Mouse (Mus musculus) CH12.LX (cell line): ENCODE data around the gene Smox. TPM values are rescaled to one million over a fixed set of nuclear protein-coding genes. Genes with fewer than 3 reads are reported as not detected.

ENCODE experiments used
- DNase-seq: peaks from one replicate; pipeline ENCODE4 v3.0.0-alpha.2; 2013; ENCODE audit errors: extremely low read depth
- H3K27ac ChIP-seq: 2 replicates; pipeline ENCODE4 v1.5.1; 2012; ENCODE audit warnings: low read depth, mild to moderate bottlenecking, control low read depth, moderate library complexity; ENCODE audit not compliant: insufficient read depth
- H3K27me3 ChIP-seq: replicated peaks from 2 replicates; pipeline ENCODE3; 2012; ENCODE audit warnings: inconsistent platforms
- H3K36me3 ChIP-seq, 2 experiments: replicated peaks in 1 of 2; 2 replicates each; pipeline versions ENCODE3 to v1.6.1; 2012; ENCODE audit warnings: inconsistent platforms in 1 of 2, low read length in 1 of 2, mild to moderate bottlenecking in 1 of 2, mixed read lengths in 1 of 2, moderate library complexity in 1 of 2; ENCODE audit not compliant: control insufficient read depth in 1 of 2, insufficient read depth in 1 of 2
- H3K4me1 ChIP-seq, 2 experiments: 2 replicates each; pipeline ENCODE4 v1.6.1; 2012; ENCODE audit warnings: inconsistent platforms in 1 of 2, moderate library complexity in 1 of 2; ENCODE audit not compliant: insufficient read depth in 2 of 2, control insufficient read depth in 1 of 2
- H3K4me2 ChIP-seq: 2 replicates; pipeline ENCODE4 v1.6.1; 2012; ENCODE audit warnings: low read depth, mild to moderate bottlenecking, control low read depth; ENCODE audit not compliant: poor library complexity, insufficient read depth, severe bottlenecking
- H3K4me3 ChIP-seq, 3 experiments: fragments of 150-350 bp in 1 of 3; sonication (generic) in 1 of 3; replicated peaks in 1 of 3; 2 replicates each; pipeline versions ENCODE3 to v1.5.1; 2011 to 2012; ENCODE audit warnings: low read depth in 2 of 3, low read length in 2 of 3, mild to moderate bottlenecking in 2 of 3, moderate library complexity in 2 of 3, control low read depth in 1 of 3, improper control_type of control experiment in 1 of 3, inconsistent platforms in 1 of 3, mixed read lengths in 1 of 3; ENCODE audit not compliant: poor library complexity in 1 of 3
- H3K79me2 ChIP-seq: replicated peaks from 2 replicates; pipeline ENCODE4 v1.6.1; 2012; ENCODE audit warnings: mild to moderate bottlenecking, moderate library complexity; ENCODE audit not compliant: control insufficient read depth, poor library complexity, insufficient read depth, severe bottlenecking; ENCODE audit errors: extremely low read depth
- H3K9ac ChIP-seq: 2 replicates; pipeline ENCODE4 v1.6.1; 2012; ENCODE audit warnings: low read depth, mild to moderate bottlenecking, control low read depth, moderate library complexity; ENCODE audit not compliant: insufficient read depth
- H3K9me3 ChIP-seq: replicated peaks from 2 replicates; pipeline ENCODE3; 2012; ENCODE audit warnings: low read length, inconsistent platforms, mixed read lengths
- BHLHE40 ChIP-seq: IDR thresholded peaks from 2 replicates; pipeline ENCODE4 v1.6.1; 2011; ENCODE audit warnings: mild to moderate bottlenecking, low read depth, low read length, improper control_type of control experiment
- CHD1 ChIP-seq: IDR thresholded peaks from 2 replicates; pipeline ENCODE4 v1.6.1; 2012; ENCODE audit warnings: low read depth, low read length, improper control_type of control experiment, inconsistent platforms
- CTCF ChIP-seq, 2 experiments: IDR thresholded peaks in 1 of 2; conservative IDR thresholded peaks in 1 of 2; 2 replicates each; pipeline ENCODE4 v1.5.1; 2011 to 2012; ENCODE audit warnings: low read depth in 2 of 2, low read length in 2 of 2, improper control_type of control experiment in 1 of 2, inconsistent platforms in 1 of 2, mild to moderate bottlenecking in 1 of 2, moderate library complexity in 1 of 2
- GABPA ChIP-seq: IDR thresholded peaks from 2 replicates; pipeline ENCODE4 v1.6.1; 2012; ENCODE audit warnings: low read depth, low read length, improper control_type of control experiment, inconsistent platforms; ENCODE audit not compliant: insufficient replicate concordance
- IRF4 ChIP-seq: IDR thresholded peaks from 2 replicates; pipeline ENCODE4 v1.6.1; 2014; ENCODE audit warnings: low read depth, mild to moderate bottlenecking, inconsistent platforms, low read length, improper control_type of control experiment
- JUN ChIP-seq: IDR thresholded peaks from 2 replicates; pipeline ENCODE4 v1.6.1; 2011; ENCODE audit warnings: low read depth, mild to moderate bottlenecking, low read length, improper control_type of control experiment, moderate library complexity; ENCODE audit not compliant: insufficient read depth
- KAT2A ChIP-seq: IDR thresholded peaks from 2 replicates; pipeline ENCODE4 v1.6.1; 2012; ENCODE audit warnings: low read length, improper control_type of control experiment, inconsistent platforms; ENCODE audit not compliant: insufficient replicate concordance
- MAFK ChIP-seq: IDR thresholded peaks from 2 replicates; pipeline ENCODE4 v1.6.1; 2011; ENCODE audit warnings: low read length, improper control_type of control experiment; ENCODE audit not compliant: insufficient replicate concordance
- MAX ChIP-seq: IDR thresholded peaks from 2 replicates; pipeline ENCODE4 v1.6.1; 2011; ENCODE audit warnings: low read length, improper control_type of control experiment
- MEF2A ChIP-seq: IDR thresholded peaks from 2 replicates; pipeline ENCODE4 v1.6.1; 2014; ENCODE audit warnings: low read depth, mild to moderate bottlenecking, inconsistent platforms, low read length, improper control_type of control experiment, borderline replicate concordance
- MXI1 ChIP-seq: IDR thresholded peaks from 2 replicates; pipeline ENCODE4 v1.6.1; 2011; ENCODE audit warnings: mild to moderate bottlenecking, low read depth, low read length, improper control_type of control experiment
- MYC ChIP-seq: IDR thresholded peaks from 2 replicates; pipeline ENCODE4 v1.6.1; 2011; ENCODE audit warnings: low read depth, mild to moderate bottlenecking, improper control_type of control experiment, low read length
- NELFE ChIP-seq: IDR thresholded peaks from 2 replicates; pipeline ENCODE4 v1.6.1; 2011; ENCODE audit warnings: low read depth, low read length, improper control_type of control experiment
- NRF1 ChIP-seq: IDR thresholded peaks from 2 replicates; pipeline ENCODE4 v1.6.1; 2014; ENCODE audit warnings: low read depth, mild to moderate bottlenecking, inconsistent platforms, low read length, improper control_type of control experiment, moderate library complexity
- RAD21 ChIP-seq: IDR thresholded peaks from 2 replicates; pipeline ENCODE4 v1.6.1; 2011; ENCODE audit warnings: low read depth, mild to moderate bottlenecking, low read length, improper control_type of control experiment, moderate library complexity
- SIN3A ChIP-seq: IDR thresholded peaks from 2 replicates; pipeline ENCODE4 v1.6.1; 2012; ENCODE audit warnings: low read length, improper control_type of control experiment, inconsistent platforms
- SMC3 ChIP-seq: IDR thresholded peaks from 2 replicates; pipeline ENCODE4 v1.6.1; 2011; ENCODE audit warnings: low read depth, low read length, improper control_type of control experiment
- TCF12 ChIP-seq: IDR thresholded peaks from 2 replicates; pipeline ENCODE4 v1.6.1; 2014; ENCODE audit warnings: low read depth, mild to moderate bottlenecking, inconsistent platforms, low read length, improper control_type of control experiment
- USF1 ChIP-seq: IDR thresholded peaks from 2 replicates; pipeline ENCODE4 v1.6.1; 2014; ENCODE audit warnings: low read depth, mild to moderate bottlenecking, inconsistent platforms, low read length, improper control_type of control experiment
- ZMIZ1 ChIP-seq: IDR thresholded peaks from 2 replicates; pipeline ENCODE4 v1.6.1; 2012; ENCODE audit warnings: low read depth, mild to moderate bottlenecking, inconsistent platforms, low read length, improper control_type of control experiment
- dilution Hi-C: fragments of 300-500 bp; cut with MboI; formaldehyde crosslinking; loops from 2 replicates; pipeline ENCODE4 v1.14.3; 2020; ENCODE audit warnings: low sequenced_read_pairs; ENCODE audit not compliant: extremely low pct_unique_long_range_greater_than_20kb, extremely low pct_ligation_motif_present
- in situ Hi-C: fragments of 300-500 bp; cut with MboI; formaldehyde crosslinking; loops from 3 replicates; pipeline ENCODE4 v1.14.3; 2019; ENCODE audit warnings: low sequenced_read_pairs, low pct_ligation_motif_present, low pct_unique_long_range_greater_than_20kb, mixed read lengths
- polyA plus RNA-seq: library from polyadenylated mRNA; unstranded; fragments of >175 nt; gene quantifications from 2 replicates; pipeline ENCODE4 v1.2.1, GENCODE M21; 2012; ENCODE audit warnings: low read depth; ENCODE audit not compliant: insufficient read length
- total RNA-seq, 2 experiments: library from RNA; depleted of rRNA; stranded (reverse); fragments of 300-350 nt in 1 of 2; fragments of >200 nt in 1 of 2; gene quantifications; 2 replicates each; pipeline ENCODE4 v1.2.3; 2012 to 2014

The Smox gene
- total and polyA plus RNA-seq, 3 experiments, result 3.3 to 7.6 (median 4.4) TPM

DNA sequence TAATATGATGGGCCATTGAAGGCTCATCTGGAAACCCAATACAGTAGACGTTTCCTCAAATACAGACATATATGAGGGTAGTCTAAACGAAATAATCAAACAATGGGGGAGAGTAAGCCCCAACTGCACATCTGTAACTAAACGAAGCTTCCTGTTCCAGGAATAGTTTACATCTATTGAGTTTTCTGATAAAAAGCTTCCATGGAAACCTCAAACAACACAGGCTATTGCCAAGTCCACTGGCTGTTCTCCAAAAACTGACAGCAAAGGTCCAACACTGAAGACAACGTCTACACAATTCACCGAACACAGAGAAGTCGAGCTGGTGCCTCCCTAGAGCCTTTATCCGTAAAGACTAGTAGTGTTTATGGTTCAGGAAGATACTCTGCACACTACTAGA is 33.6 kb upstream of the Smox start:
- dilution Hi-C loops, result no loop called here

DNA sequence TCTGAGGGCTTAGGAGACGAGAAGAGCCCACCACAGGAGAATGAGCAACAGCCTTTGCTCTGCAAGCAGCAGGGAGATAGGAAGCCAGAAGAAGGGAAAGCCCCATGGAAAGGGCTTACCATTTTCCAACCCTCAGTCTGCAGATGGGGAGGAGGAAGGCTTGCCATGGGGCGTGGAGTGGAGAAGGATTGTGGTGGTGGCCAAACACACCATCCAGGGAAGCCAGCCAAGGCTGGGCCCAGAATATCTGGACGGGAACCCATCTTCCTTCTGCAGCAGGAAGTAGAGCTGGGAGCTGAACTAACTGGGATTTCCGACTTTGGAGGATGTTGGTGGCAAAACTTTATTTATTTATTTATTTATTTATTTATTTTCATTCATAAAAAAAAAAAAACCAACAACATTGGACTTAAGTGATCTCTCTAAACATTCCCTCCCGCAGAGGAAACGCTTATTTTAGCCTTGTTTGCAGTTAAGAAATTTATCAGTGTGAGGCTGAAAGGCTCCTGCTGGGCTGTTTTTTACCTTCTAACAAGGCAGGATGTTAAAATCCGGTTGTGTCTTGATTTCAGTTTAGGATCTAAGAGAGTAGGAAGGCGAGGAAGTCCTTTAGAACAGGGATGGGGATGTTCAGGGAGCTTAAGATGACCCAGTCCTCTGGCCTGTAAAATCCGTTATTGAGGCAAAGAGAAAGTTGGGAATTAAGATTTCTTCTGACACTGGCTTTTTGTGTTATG is 30.2 kb upstream of the Smox start:
- Histone ChIP-seq H3K36me3 (no peaks in the 10 kb centered on the region), H3K27ac (no peak overlapping the region), H3K27me3 (no peaks in the 10 kb centered on the region), H3K4me3 (no peak overlapping the region), H3K79me2 (no peaks in the 10 kb centered on the region), H3K9ac (no peak overlapping the region), H3K4me1 (peaks cover 0 to 6% of the 10 kb centered on the region in 2 experiments; a peak in 2 of 4 replicates), H3K9me3 (no peaks in the 10 kb centered on the region), H3K4me2 (no peak overlapping the region)
- DNase-seq, result no peak
- TF ChIP-seq CTCF (conservative IDR thresholded peaks at IDR 0.05 in 1 of 2, IDR thresholded peaks at IDR 0.05 in 1 of 2; ENCODE audit: low read depth in 2 of 2, low read length in 2 of 2) (no peak), MEF2A (no peak), JUN (no peak), CHD1 (no peak), NRF1 (no peak)
- in situ Hi-C loops, result no loop called here
- dilution Hi-C loops, result no loop called here

More for the DNA sequence above, 33.6 kb upstream of the Smox start:
- peaks cover 0 to under 1% of the 10 kb centered on the region in 2 experiments; a peak in 1 of 4 replicates for H3K4me1 ChIP-seq
- in situ Hi-C loops, result no loop called here
- no peak overlapping the region for H3K4me2 ChIP-seq
- no peaks in the 10 kb centered on the region for H3K36me3 ChIP-seq
- H3K9me3 ChIP-seq, result no peaks in the 10 kb centered on the region
- no peaks in the 10 kb centered on the region for H3K79me2 ChIP-seq
- no peak overlapping the region for H3K4me3 ChIP-seq
- H3K9ac ChIP-seq, result no peak overlapping the region
- TF ChIP-seq USF1 (no peak), GABPA (no peak), NELFE (no peak), NRF1 (no peak)
- peaks cover 3% of the 10 kb centered on the region for H3K27me3 ChIP-seq
- DNase-seq, result no peak
- no peak overlapping the region for H3K27ac ChIP-seq

DNA sequence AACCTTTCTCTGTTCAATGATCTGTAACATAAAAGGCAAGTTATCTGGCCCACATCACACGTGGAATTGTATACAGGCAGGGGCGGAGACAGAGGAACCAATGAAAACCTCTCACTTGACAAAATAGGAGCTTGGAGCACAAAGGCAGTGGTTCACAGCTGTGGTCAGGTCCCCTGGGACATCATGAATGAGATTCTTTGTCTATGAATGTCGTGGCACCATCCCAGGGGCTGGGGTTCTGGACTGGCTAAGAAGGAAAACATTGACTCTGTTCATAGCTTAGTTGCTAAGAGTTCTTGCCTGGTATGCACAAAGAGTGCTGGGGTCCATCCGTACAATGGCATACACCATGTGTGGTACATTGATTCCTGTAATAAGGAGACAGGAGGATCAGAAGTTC is 28.3 kb upstream of the Smox start:
- H3K36me3 ChIP-seq, result no peaks in the 10 kb centered on the region
- H3K79me2 ChIP-seq, result no peaks in the 10 kb centered on the region
- in situ Hi-C loops (no loop called here), dilution Hi-C loops (no loop called here)
- no peaks in the 10 kb centered on the region for H3K27me3 ChIP-seq
- H3K4me1 ChIP-seq, result peaks cover 0 to 6% of the 10 kb centered on the region in 2 experiments; a peak in 2 of 4 replicates
- no peaks in the 10 kb centered on the region for H3K9me3 ChIP-seq
- no peak overlapping the region for H3K4me3 ChIP-seq
- no peak for TF ChIP-seq MAX
- no peak for TF ChIP-seq ZMIZ1
- no peak for TF ChIP-seq SIN3A
- no peak for TF ChIP-seq RAD21
- no peak for TF ChIP-seq NRF1
- no peak for TF ChIP-seq CTCF (conservative IDR thresholded peaks at IDR 0.05 in 1 of 2, IDR thresholded peaks at IDR 0.05 in 1 of 2; ENCODE audit: low read depth in 2 of 2, low read length in 2 of 2)
- TF ChIP-seq BHLHE40, result no peak
- TF ChIP-seq NELFE, result no peak
- no peak for TF ChIP-seq SMC3
- TF ChIP-seq MXI1, result no peak
- TF ChIP-seq KAT2A, result no peak
- no peak for TF ChIP-seq IRF4
- TF ChIP-seq TCF12, result no peak
- TF ChIP-seq MAFK, result no peak
- no peak for TF ChIP-seq MYC
- TF ChIP-seq, all 38 proteins: peak for 0
- Histone ChIP-seq H3K27ac (no peak overlapping the region), H3K4me2 (no peak overlapping the region), H3K9ac (no peak overlapping the region)
- no peak for DNase-seq
